Mouse (Mus musculus): ENCODE measurements around the gene Ccdc88a.

GRCm38 (mm10) chr11:29378751-29379150 lies 5.3 kb downstream of the Ccdc88a start:
- TF ChIP-seq EP300 (IDR thresholded peaks at IDR 0.05; ENCODE audit: insufficient read depth, low read depth, low read length) (no peak), CTCF (IDR thresholded peaks at IDR 0.05) (no peak)
